Mouse (Mus musculus): ENCODE measurements around the gene Nfasc.

The Nfasc gene

GRCm38 (mm10) chr1:132647958-132648357, 93.6 kb downstream of the Nfasc start:
- WGBS = 55% methylated on average over 6 of the region's 6 CpGs

- WGBS = 50% methylated on average over 13 of the region's 13 CpGs
These were observed 100.4 kb downstream of the Nfasc start for GRCm38 (mm10) chr1:132641049-132641795.

DNA sequence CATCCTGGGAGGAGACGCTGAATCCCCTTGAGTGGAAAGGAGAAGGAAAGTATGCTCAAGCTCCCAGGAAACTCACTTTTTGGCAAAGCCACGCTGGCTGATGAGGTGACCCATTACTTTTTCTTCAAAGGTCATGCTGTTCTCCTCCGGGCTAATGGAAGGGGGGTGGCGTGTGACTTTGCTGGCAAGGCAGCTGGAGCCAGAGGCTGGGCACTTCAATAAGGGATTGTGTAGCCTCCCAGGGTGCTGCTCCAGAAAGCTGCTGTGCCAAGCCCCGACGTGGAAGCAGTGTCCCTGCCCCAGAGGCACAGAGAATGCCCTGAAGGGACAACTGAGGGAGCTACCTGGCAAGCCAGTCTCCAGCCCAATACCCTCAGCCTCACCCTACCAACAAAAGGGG, 101.3 kb downstream of the Nfasc start:
- WGBS = 57% methylated on average over 6 of the region's 6 CpGs

- 41% methylated on average over 7 of the region's 7 CpGs for WGBS
These were observed 104.3 kb downstream of the Nfasc start for GRCm38 (mm10) chr1:132637346-132637745.

DNA sequence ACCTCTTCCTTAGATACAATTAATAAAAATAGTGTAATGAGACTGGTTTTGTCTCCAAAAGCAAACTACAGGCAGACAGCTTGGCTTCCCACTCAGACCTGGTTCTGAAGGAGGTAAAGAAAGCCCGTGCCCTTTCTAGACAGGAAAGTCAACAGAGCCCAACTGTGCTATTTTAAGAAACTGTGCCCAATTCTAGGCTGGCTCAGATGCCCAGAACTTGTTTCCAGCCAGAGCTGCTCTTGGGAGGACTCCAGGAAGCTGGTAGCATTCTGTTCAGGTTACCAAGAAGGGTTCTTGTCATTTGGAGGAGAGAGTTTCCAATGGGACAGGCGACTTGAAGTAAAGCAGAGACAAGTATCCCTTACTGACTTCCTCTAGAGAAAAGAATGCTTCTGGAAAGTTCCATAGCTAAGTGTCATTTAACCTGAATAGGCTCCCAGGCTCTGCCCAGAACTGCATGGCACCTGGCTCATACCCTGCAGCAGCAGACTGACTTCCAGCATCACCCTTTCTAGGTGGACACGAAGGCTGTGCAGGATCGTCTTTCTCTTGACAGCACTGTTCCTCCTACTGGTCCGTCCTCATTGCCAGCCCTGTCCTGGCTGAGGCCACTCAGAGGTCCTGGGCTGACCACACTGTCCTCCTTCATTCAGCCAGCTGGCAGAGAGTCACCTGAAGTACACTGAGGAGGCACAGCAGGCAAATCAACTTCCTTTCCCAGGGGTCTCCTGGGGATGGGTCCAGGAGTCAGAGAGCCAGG, 111.8 kb downstream of the Nfasc start:
- 51% methylated on average over 5 of the region's 5 CpGs for WGBS

DNA sequence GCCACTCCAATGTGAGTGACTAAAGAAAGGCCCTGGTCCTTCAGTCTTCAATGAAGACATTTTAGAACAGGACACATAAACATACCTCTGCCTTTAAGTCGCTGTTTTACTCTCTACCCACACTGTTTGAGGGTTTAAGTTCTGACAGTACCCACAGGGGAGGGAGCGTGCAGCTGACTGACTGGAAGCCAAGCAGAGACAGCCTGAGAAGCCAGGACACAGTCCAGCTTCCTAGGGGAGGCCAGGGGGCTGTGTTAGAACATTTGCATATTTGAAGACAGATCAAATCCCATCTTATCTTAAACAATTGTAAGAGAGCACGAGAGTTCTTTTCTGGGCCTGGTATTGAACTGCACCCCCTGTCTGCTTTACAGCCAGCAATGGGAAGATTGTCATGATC, 113.0 kb downstream of the Nfasc start:
- WGBS = 45% methylated on average over 3 of the region's 3 CpGs

DNA sequence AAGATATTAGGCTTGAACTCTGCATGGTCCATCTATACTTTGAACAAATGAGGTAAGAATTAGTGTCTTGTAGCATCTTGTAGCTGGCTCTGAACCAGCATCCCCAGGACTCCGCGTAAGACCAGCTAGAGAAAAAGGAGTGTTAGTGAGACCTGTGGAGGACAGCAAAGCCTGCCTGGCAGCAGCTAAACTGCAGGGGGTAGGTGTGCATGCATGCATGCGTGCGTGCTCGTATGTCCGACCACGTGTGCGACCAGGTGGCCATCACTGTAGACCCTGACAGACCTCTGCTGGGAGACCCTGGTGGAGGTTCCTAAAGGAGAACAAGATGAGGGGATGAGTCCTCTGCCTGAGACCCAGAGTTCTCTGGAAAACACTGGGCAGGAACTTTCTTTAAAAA, 113.4 kb downstream of the Nfasc start:
- WGBS = 89% methylated on average over 8 of the region's 8 CpGs

GRCm38 (mm10) chr1:132626125-132626756, 115.4 kb downstream of the Nfasc start:
- 68% methylated on average over 7 of the region's 7 CpGs for WGBS

- WGBS = 47% methylated on average over 6 of the region's 6 CpGs
These were observed 116.6 kb downstream of the Nfasc start for GRCm38 (mm10) chr1:132625034-132625433.

GRCm38 (mm10) chr1:132624466-132624865, 117.1 kb downstream of the Nfasc start:
- WGBS = 70% methylated on average over 1 of the region's 1 CpGs

- 28% methylated on average over 14 of the region's 14 CpGs for WGBS
These were observed 117.8 kb downstream of the Nfasc start for GRCm38 (mm10) chr1:132623641-132624336.

DNA sequence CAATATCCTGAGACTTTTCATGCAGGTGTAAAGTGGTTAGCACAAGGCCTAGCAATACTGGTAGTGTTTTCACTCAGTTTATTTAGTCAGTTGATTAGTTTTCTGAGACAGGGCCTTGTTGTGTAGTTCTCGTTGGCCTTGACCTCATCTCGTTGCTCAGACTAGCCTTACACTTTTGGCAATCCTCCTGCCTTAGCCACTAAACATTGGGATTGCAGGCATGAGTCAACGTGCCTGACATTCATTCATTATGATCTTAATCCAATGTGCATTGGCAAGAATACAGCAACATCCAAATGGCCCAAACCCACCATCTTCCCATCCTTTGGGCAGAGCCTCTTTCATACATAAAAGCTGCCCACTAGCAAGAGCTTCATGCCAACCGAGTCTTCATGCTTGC, 129.5 kb downstream of the Nfasc start:
- 69% methylated on average over 4 of the region's 4 CpGs for WGBS

DNA sequence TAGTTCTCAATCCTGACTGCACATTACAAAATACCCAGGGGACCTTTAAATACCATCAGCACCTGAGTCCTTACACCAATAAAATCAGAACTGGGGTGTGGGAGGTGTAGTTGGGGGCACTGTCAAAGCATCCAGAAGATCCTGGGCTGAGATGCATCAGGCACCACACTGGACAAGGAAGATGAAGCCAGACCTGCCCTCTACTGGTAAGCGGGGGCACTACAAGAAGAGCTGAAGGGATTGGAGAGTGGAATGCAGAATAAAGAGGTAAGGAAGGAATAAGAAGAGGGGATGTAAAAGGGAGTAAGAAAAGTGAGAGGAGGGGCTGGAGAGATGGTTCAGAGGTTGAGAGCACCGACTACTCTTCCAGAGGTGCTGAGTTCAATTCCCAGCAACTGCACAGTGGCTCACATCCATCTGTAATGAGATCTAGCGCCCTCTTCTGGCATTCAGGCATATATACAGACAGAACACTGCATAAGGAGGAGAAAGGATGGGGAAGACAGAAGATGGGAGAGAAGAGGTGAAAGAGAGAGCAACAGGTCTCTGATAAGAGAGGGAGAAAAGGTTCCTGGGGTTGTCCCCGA, 132.5 kb downstream of the Nfasc start:
- 42% methylated on average over 4 of the region's 4 CpGs for WGBS

GRCm38 (mm10) chr1:132602161-132602560, 139.4 kb downstream of the Nfasc start:
- 43% methylated on average over 8 of the region's 8 CpGs for WGBS

DNA sequence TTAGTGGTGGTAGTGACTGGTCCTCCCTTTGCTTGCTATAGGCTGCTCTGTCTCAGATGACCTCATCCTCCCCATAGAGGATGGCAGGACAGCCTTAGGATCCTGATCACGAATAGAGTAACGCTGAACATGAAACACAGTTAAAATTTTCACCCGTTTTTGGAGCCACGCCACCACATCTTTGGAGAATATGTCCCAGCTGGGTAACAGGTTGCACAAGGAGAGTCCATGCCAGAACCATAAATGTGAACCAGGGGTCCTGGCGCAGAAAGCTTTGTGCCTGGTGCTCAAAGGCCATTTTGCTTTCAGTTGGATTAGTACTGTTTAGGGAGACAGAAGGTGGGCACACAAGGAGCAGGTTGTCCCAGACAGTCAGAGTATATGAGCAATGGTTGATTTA, 143.6 kb downstream of the Nfasc start:
- WGBS = 65% methylated on average over 5 of the region's 5 CpGs

DNA sequence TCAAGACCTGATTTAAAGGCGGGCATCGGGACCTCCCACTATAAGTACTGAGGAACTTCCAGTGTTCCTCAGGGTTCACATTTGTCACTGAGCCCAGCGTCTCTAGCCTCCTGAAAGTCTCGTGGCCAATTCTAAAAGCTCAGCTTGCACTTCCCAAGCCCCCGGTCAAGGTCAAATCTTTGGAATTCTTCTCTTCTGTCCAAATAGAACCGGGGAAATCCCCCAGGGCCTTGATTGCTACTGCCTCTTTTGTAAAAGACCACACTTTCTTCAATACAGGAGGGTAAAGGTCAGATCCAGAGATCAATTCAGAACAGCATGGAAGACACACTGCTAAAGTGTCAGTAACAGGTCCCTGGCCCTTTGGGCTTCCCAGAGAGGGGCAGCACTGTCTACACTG, 145.9 kb downstream of the Nfasc start:
- WGBS = 71% methylated on average over 6 of the region's 6 CpGs

GRCm38 (mm10) chr1:132594587-132594986, 147.0 kb downstream of the Nfasc start:
- WGBS = 9% methylated on average over 4 of the region's 4 CpGs

- WGBS = 51% methylated on average over 5 of the region's 5 CpGs
These were observed 149.5 kb downstream of the Nfasc start for GRCm38 (mm10) chr1:132592145-132592544.

- WGBS = 54% methylated on average over 11 of the region's 11 CpGs
These were observed 150.1 kb downstream of the Nfasc start for GRCm38 (mm10) chr1:132591399-132591930.

DNA sequence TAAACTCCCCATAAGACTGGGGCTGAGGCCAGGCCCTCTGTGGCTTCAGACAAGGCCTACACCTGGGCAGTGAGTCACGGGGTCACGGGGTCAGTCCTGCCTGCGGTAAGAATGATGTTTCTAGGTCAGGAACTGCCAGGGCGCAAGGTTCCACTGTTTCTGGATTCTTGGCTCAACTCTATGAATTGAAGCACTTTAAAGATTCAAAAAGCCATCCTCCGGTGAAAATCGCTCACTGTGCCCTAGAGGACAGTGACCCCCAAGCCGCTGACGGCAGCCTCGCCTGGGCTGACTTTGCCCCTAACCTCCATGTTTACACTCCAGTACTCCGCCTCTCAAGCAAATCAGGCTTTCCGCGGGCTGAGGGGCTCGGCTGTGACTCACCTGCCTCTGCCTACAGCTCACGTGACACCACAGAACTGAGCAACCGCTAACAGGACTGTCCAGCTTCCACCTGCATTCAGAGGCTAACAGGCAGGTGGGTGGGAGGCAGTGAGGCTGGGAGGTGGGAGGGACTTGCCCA, 154.9 kb downstream of the Nfasc start:
- 63% methylated on average over 15 of the region's 15 CpGs for WGBS

DNA sequence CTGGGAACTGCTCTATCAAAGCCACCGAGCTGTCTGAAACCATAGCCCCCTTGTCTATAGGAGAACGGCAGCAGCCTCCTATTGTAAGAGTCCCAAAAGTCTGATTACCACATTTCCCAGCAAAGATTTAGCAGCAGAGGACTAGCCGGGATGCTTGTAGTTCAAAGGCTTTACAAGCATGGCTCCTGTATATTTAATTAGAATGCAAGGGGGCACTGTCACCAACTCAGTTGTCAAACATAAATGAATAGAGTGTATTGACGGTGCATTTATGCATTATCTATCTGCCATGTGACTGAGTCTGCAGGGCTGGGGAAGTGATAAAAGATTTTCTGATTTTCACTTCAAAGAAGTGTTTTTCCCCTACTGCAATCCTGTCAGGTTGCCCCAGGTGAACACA, 156.2 kb downstream of the Nfasc start:
- 68% methylated on average over 4 of the region's 4 CpGs for WGBS
